Mouse (Mus musculus) CH12.LX (cell line): ENCODE data around the gene Snupn. TPM values are rescaled to one million over a fixed set of nuclear protein-coding genes. Genes with fewer than 3 reads are reported as not detected.
A peak's percentile ranks its signal among the peaks of the same experiment; 100 is the strongest.

Experiments
- DNase-seq: peaks from one replicate; pipeline ENCODE4 v3.0.0-alpha.2; 2013; ENCODE audit errors: extremely low read depth
- H3K27ac ChIP-seq: 2 replicates; pipeline ENCODE4 v1.5.1; 2012; ENCODE audit warnings: low read depth, mild to moderate bottlenecking, control low read depth, moderate library complexity; ENCODE audit not compliant: insufficient read depth
- H3K27me3 ChIP-seq: replicated peaks from 2 replicates; pipeline ENCODE3; 2012; ENCODE audit warnings: inconsistent platforms
- H3K36me3 ChIP-seq, 2 experiments: replicated peaks in 1 of 2; 2 replicates each; pipeline versions ENCODE3 to v1.6.1; 2012; ENCODE audit warnings: inconsistent platforms in 1 of 2, low read length in 1 of 2, mild to moderate bottlenecking in 1 of 2, mixed read lengths in 1 of 2, moderate library complexity in 1 of 2; ENCODE audit not compliant: control insufficient read depth in 1 of 2, insufficient read depth in 1 of 2
- H3K4me1 ChIP-seq, 2 experiments: 2 replicates each; pipeline ENCODE4 v1.6.1; 2012; ENCODE audit warnings: inconsistent platforms in 1 of 2, moderate library complexity in 1 of 2; ENCODE audit not compliant: insufficient read depth in 2 of 2, control insufficient read depth in 1 of 2
- H3K4me2 ChIP-seq: 2 replicates; pipeline ENCODE4 v1.6.1; 2012; ENCODE audit warnings: low read depth, mild to moderate bottlenecking, control low read depth; ENCODE audit not compliant: poor library complexity, insufficient read depth, severe bottlenecking
- H3K4me3 ChIP-seq, 3 experiments: fragments of 150-350 bp in 1 of 3; sonication (generic) in 1 of 3; replicated peaks in 1 of 3; 2 replicates each; pipeline versions ENCODE3 to v1.5.1; 2011 to 2012; ENCODE audit warnings: low read depth in 2 of 3, low read length in 2 of 3, mild to moderate bottlenecking in 2 of 3, moderate library complexity in 2 of 3, control low read depth in 1 of 3, improper control_type of control experiment in 1 of 3, inconsistent platforms in 1 of 3, mixed read lengths in 1 of 3; ENCODE audit not compliant: poor library complexity in 1 of 3
- H3K79me2 ChIP-seq: replicated peaks from 2 replicates; pipeline ENCODE4 v1.6.1; 2012; ENCODE audit warnings: mild to moderate bottlenecking, moderate library complexity; ENCODE audit not compliant: control insufficient read depth, poor library complexity, insufficient read depth, severe bottlenecking; ENCODE audit errors: extremely low read depth
- H3K9ac ChIP-seq: 2 replicates; pipeline ENCODE4 v1.6.1; 2012; ENCODE audit warnings: low read depth, mild to moderate bottlenecking, control low read depth, moderate library complexity; ENCODE audit not compliant: insufficient read depth
- H3K9me3 ChIP-seq: replicated peaks from 2 replicates; pipeline ENCODE3; 2012; ENCODE audit warnings: low read length, inconsistent platforms, mixed read lengths
- CHD2 ChIP-seq: IDR thresholded peaks from 2 replicates; pipeline ENCODE4 v1.6.1; 2011; ENCODE audit warnings: low read length, improper control_type of control experiment
- CTCF ChIP-seq, 2 experiments: IDR thresholded peaks in 1 of 2; conservative IDR thresholded peaks in 1 of 2; 2 replicates each; pipeline ENCODE4 v1.5.1; 2011 to 2012; ENCODE audit warnings: low read depth in 2 of 2, low read length in 2 of 2, improper control_type of control experiment in 1 of 2, inconsistent platforms in 1 of 2, mild to moderate bottlenecking in 1 of 2, moderate library complexity in 1 of 2
- EP300 ChIP-seq: IDR thresholded peaks from 2 replicates; pipeline ENCODE4 v1.6.1; 2011; ENCODE audit warnings: low read length, improper control_type of control experiment
- HCFC1 ChIP-seq: IDR thresholded peaks from 2 replicates; pipeline ENCODE4 v1.6.1; 2012; ENCODE audit warnings: low read depth, mild to moderate bottlenecking, inconsistent platforms, low read length, improper control_type of control experiment
- MAFK ChIP-seq: IDR thresholded peaks from 2 replicates; pipeline ENCODE4 v1.6.1; 2011; ENCODE audit warnings: low read length, improper control_type of control experiment; ENCODE audit not compliant: insufficient replicate concordance
- MYC ChIP-seq: IDR thresholded peaks from 2 replicates; pipeline ENCODE4 v1.6.1; 2011; ENCODE audit warnings: low read depth, mild to moderate bottlenecking, improper control_type of control experiment, low read length
- POLR2A ChIP-seq: IDR thresholded peaks from 2 replicates; pipeline ENCODE4 v1.6.1; 2011; ENCODE audit warnings: low read depth, mild to moderate bottlenecking, improper control_type of control experiment, low read length
- SIN3A ChIP-seq: IDR thresholded peaks from 2 replicates; pipeline ENCODE4 v1.6.1; 2012; ENCODE audit warnings: low read length, improper control_type of control experiment, inconsistent platforms
- USF1 ChIP-seq: IDR thresholded peaks from 2 replicates; pipeline ENCODE4 v1.6.1; 2014; ENCODE audit warnings: low read depth, mild to moderate bottlenecking, inconsistent platforms, low read length, improper control_type of control experiment
- USF2 ChIP-seq: conservative IDR thresholded peaks from 2 replicates; pipeline ENCODE4 v1.6.1; 2011; ENCODE audit warnings: low read depth, low read length, improper control_type of control experiment
- ZMIZ1 ChIP-seq: IDR thresholded peaks from 2 replicates; pipeline ENCODE4 v1.6.1; 2012; ENCODE audit warnings: low read depth, mild to moderate bottlenecking, inconsistent platforms, low read length, improper control_type of control experiment
- dilution Hi-C: fragments of 300-500 bp; cut with MboI; formaldehyde crosslinking; loops from 2 replicates; pipeline ENCODE4 v1.14.3; 2020; ENCODE audit warnings: low sequenced_read_pairs; ENCODE audit not compliant: extremely low pct_unique_long_range_greater_than_20kb, extremely low pct_ligation_motif_present
- in situ Hi-C: fragments of 300-500 bp; cut with MboI; formaldehyde crosslinking; loops from 3 replicates; pipeline ENCODE4 v1.14.3; 2019; ENCODE audit warnings: low sequenced_read_pairs, low pct_ligation_motif_present, low pct_unique_long_range_greater_than_20kb, mixed read lengths
- polyA plus RNA-seq: library from polyadenylated mRNA; unstranded; fragments of >175 nt; gene quantifications from 2 replicates; pipeline ENCODE4 v1.2.1, GENCODE M21; 2012; ENCODE audit warnings: low read depth; ENCODE audit not compliant: insufficient read length
- total RNA-seq, 2 experiments: library from RNA; depleted of rRNA; stranded (reverse); fragments of 300-350 nt in 1 of 2; fragments of >200 nt in 1 of 2; gene quantifications; 2 replicates each; pipeline ENCODE4 v1.2.3; 2012 to 2014

Snupn gene
- total and polyA plus RNA-seq, 3 experiments, result 18.3 to 25.1 (median 21.2) TPM

- dilution Hi-C loops, result no loop called here
Observed at GRCm38 (mm10) chr9:56949767-56950166, 911 bp upstream of the Snupn start.

DNA sequence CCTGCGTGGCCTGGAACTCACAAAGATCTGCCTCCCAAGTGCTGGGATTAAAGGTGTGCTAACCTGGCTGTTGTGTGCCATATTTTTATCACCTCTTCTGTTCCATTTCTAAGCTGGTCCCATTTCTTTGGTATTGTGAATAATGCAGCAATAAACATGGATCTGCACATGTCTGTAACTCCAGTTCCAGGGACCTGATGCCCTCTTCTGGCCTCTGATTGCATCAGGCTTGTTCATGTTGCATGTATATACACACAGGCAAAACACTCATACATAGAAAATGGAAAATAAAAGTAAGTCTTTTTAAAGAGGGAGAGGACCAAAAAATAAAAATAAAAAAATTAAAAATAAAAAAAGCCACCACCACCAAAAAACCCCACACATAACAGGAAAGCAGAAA, 2.9 kb downstream of the Snupn start:
- Histone ChIP-seq H3K4me1 (peaks cover 8 to 21% of the 10 kb centered on the region in 2 experiments), H3K36me3 (peaks cover 5 to 18% of the 10 kb centered on the region in 2 experiments), H3K4me2 (no peak overlapping the region), H3K9ac (no peak overlapping the region), H3K9me3 (no peaks in the 10 kb centered on the region), H3K79me2 (no peaks in the 10 kb centered on the region), H3K27me3 (no peaks in the 10 kb centered on the region), H3K4me3 (no peak overlapping the region), H3K27ac (no peak overlapping the region)
- in situ Hi-C loops (no loop called here), dilution Hi-C loops (no loop called here)
- TF ChIP-seq CTCF (conservative IDR thresholded peaks at IDR 0.05 in 1 of 2, IDR thresholded peaks at IDR 0.05 in 1 of 2; ENCODE audit: low read depth in 2 of 2, low read length in 2 of 2) (peak in 1 of 2 experiments; percentile 38; a peak in 2 of 4 replicates), SIN3A (no peak)
- no peak for DNase-seq

More at GRCm38 (mm10) chr9:56949767-56950166, 911 bp upstream of the Snupn start:
- peak overlapping the region; percentile 53 for H3K4me2 ChIP-seq
- no peaks in the 10 kb centered on the region for H3K9me3 ChIP-seq
- peak overlapping the region; percentile 46 to 50 (median 50) for H3K4me3 ChIP-seq
- H3K36me3 ChIP-seq, result peaks cover 0 to 2% of the 10 kb centered on the region in 2 experiments
- H3K79me2 ChIP-seq, result no peaks in the 10 kb centered on the region
- H3K4me1 ChIP-seq, result peaks cover 8 to 16% of the 10 kb centered on the region in 2 experiments
- no peak for DNase-seq
- H3K27me3 ChIP-seq, result no peaks in the 10 kb centered on the region
- H3K27ac ChIP-seq, result no peak overlapping the region
- TF ChIP-seq USF2, result no peak
- no peak for TF ChIP-seq ZMIZ1
- TF ChIP-seq USF1, result no peak
- no peak for TF ChIP-seq MAFK
- TF ChIP-seq POLR2A, result no peak
- TF ChIP-seq MYC, result no peak
- TF ChIP-seq EP300, result no peak
- no peak for TF ChIP-seq HCFC1
- TF ChIP-seq, all 38 proteins: peak for 0
- in situ Hi-C loops, result no loop called here
- peak overlapping the region; percentile 94 for H3K9ac ChIP-seq

DNA sequence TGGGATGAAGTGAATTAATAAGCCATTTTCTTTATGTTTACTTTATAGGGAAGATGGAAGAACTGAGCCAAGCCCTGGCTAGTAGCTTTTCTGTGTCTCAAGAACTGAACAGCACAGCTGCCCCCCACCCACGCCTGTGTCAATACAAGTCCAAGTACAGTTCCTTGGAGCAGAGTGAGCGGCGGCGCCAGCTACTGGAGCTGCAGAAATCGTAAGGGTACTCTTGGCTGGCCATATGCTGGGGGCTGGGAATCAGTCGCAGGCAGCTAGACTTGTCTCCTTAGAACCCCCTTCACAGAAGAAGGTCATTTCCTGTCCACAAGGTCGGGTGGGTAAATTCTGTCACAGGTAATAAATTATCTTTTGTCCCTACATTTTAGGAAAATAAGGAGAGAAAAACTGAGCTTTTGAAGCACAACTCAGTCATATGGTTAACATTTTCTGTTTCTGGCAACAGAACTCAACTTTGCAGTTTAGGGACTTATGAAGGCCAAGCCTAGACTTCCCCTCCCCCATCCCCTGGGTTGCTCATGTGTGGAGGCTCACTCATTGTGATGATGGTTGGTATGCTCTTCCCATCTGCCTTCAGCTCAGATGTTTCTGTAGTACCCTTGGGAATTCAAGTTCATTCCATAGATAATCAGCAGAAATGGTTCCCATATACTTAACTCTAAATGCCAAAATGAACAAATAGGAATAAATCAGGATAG, 6.4 kb downstream of the Snupn start:
- peaks cover 3 to 11% of the 10 kb centered on the region in 2 experiments; a peak in 3 of 4 replicates for H3K4me1 ChIP-seq
- no peak overlapping the region for H3K4me2 ChIP-seq
- in situ Hi-C loops (no loop called here), dilution Hi-C loops (no loop called here)
- H3K9ac ChIP-seq, result no peak overlapping the region
- no peak overlapping the region for H3K4me3 ChIP-seq
- DNase-seq, result no peak
- peaks cover 3% of the 10 kb centered on the region for H3K9me3 ChIP-seq
- H3K36me3 ChIP-seq, result peaks cover 5 to 35% of the 10 kb centered on the region in 2 experiments
- no peak for TF ChIP-seq SIN3A
- 0 out of 2 replicates have a peak, but pooled peaks have one; percentile 29 for TF ChIP-seq CHD2
- no peak overlapping the region for H3K27ac ChIP-seq
- no peaks in the 10 kb centered on the region for H3K27me3 ChIP-seq
- no peaks in the 10 kb centered on the region for H3K79me2 ChIP-seq
